Mouse (Mus musculus) left cerebral cortex, adult 9 months (tissue): ENCODE results near the gene Smpdl3a.

Source experiments
- DNase-seq, 2 experiments: peaks; one replicate each; pipeline ENCODE4 v3.0.0; 2022; ENCODE audit warnings: low spot score in 2 of 2

The Smpdl3a gene

GRCm38 (mm10) chr10:57819209-57819608 lies 25.1 kb downstream of the Smpdl3a start:
- no peak for DNase-seq

GRCm38 (mm10) chr10:57822473-57822872 lies 28.3 kb downstream of the Smpdl3a start:
- DNase-seq = peak; percentile 30 to 49

GRCm38 (mm10) chr10:57828649-57829048 lies 34.5 kb downstream of the Smpdl3a start:
- DNase-seq = peak in 1 of 2 experiments; percentile 5

GRCm38 (mm10) chr10:57829621-57830020 lies 35.5 kb downstream of the Smpdl3a start:
- DNase-seq = no peak

- no peak for DNase-seq
These were observed 41.0 kb downstream of the Smpdl3a start for GRCm38 (mm10) chr10:57835094-57835493.

GRCm38 (mm10) chr10:57835982-57836381 lies 41.8 kb downstream of the Smpdl3a start:
- no peak for DNase-seq

DNA sequence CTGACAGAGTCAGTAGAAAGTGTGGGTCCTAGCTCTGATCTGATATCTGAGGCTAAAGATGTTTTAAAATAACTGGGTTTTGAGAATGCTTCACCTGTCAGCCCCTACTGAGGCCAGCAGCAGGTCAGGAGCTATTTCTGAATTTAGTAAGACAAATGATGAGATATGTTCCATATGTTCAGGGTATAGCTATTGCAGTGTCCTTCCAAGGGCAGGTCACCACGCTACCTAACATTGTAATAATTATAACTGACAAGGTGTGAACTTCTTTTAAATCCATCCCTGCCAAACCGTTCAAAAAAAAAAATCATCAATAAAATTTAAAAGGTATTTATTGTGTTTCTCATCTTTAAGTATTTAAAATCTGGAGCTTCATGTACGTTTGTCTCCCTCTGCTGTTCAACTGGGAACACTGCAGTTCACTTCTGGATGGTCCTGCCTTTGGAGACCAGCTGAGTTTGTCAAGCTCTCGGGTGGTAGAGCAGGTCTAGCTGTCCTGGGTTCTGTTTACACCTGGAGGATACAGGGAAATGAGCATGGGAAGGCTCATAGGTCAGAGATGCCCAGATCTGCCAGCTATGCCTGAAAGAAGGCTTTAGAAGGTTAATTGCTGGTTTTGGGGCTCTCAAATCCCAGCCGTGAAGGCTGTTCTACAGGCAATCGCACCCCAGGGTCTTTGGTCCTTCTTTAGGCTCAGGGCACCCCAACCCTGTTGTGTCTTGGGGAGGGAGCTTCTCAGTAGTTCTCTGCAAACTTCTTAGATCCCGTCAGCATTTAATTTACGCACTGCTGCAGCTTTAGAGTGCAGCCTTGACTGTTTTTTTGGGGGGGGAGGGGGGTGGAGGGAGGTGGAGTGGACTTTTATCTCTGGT lies 47.7 kb downstream of the Smpdl3a start:
- DNase-seq = peak; percentile 11 to 79

DNA sequence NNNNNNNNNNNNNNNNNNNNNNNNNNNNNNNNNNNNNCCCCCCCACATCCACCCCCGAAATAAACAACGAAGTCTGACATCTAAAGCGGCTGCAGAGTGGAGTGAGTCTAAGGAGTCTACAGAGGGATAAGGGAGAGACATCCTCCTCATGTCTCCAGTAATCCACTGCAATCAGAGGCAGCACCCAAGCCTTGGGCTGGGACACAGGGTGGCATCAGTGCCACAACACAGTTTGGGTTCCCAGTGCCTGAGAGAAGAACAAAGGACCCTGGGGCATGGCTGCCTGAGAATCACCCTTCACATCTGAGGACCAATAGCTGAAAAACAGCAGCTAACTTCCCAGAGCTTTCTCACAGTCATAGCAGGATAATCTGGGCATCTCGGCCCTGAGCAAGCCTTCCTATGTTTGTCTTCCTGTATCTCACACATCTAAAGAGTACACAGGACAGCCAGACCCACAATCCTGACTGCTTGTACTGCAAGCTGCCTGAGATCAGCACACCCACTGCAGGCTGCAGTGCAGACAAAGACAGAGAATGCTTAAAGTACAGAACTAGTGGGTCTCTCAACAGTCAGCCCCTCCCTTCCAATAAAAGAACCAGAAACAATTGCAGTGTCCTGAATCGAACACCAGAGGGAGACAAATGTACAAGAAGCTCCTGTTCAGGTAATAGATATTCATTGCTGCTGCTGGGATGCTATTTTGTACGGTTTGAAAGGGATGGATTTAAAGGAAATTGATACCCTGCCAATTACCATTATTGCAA lies 54.0 kb downstream of the Smpdl3a start:
- DNase-seq = peak in 1 of 2 experiments; percentile 29
